Mouse (Mus musculus) ovary, adult 10 weeks (tissue): ENCODE results near the gene Rcvrn. TPM values are rescaled to one million over a fixed set of nuclear protein-coding genes. Genes with fewer than 3 reads are reported as not detected.

Experiments used
- polyA plus RNA-seq: library from polyadenylated mRNA; stranded (reverse); fragments of 350-450 nt; fragmentation: Illumina TruSeq; extraction: RNeasy Lipid Tissue Mini Kit (QIAGEN cat#74804); gene quantifications from one replicate; pipeline ENCODE4 v1.2.3, GENCODE M21; 2014

The Rcvrn gene
- polyA plus RNA-seq = not detected

DNA sequence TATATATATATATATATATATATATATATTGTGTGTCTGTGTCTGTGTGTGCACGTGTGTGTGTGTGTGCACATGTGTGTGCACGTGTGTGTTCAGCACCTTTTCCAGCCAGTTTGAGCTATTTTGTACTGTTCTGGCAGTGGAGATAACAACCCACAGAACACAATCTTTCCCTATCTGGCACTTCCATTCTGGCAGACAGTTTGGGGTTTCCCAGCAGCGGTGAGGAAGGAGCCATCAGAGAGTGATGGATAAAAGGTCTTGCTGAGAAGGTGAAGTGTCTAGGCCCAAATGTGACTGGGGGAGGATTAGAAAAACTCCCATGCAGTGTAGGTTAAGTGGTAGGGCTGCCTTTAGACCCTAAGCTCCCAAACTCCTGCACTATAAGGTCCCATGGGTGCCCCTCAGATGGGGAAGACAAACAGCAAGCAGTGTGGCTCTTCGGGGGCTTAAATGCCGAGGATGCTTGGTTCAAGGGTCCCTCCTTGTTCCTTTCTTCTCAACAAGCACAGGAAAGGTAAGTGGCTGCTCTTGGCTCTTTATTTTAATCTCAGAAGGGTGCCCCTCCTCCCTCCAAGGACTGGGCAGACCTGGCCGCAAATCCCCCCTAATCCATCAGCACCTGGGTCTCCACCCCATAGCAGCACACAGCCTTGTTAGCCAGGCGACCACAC lies at the start of gene Rcvrn:
Rcvrn (plus strand) TSS at position 624 of the 674 bp plus-strand sequence.

Other genes with a start within 250 kb of the Rcvrn start
- 15.6 TPM for gene Gas7, start 239.9 kb upstream of the Rcvrn start, polyA plus RNA-seq
- not detected for gene Glp2r, start 75.8 kb downstream of the Rcvrn start, polyA plus RNA-seq
- gene Gsg1l2, start 79.3 kb downstream of the Rcvrn start, polyA plus RNA-seq = not detected
- not detected for gene Dhrs7c, start 102.9 kb downstream of the Rcvrn start, polyA plus RNA-seq
- 0.66 TPM for gene Usp43, start 226.8 kb downstream of the Rcvrn start, polyA plus RNA-seq